Mouse (Mus musculus): ENCODE measurements around the gene Nkx2-1.
"Not testable (repeated sequence)": the region's sequence is repeated elsewhere in the genome, so short reads cannot be mapped to it uniquely, and the experiment has no call there.

Nkx2-1 gene

DNA sequence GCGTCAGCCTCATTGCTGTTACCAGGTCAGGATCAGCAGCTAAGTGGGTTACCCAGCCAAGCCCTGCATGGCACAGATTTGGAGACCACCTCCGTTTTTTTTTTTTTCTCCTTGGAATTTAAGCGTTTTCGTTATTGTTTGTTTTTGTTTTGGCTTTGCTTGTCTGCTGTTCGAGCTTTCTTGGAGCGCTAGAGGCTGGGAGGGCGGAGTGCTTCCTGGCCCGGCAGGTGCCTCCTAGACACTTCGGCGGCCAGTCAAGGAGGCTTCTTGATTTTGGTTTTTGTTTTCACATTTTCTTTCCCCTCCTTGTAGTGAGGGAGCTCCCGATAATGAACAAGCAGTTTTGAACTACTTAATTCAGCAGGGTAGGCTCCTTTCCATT lies at the start of gene Nkx2-1:
Gene Nkx2-1 (minus strand): TSS at position 25 of the 382 bp plus-strand sequence.
- no peak for ATAC-seq (ENCODE audit: insufficient number of reproducible peaks, low FRiP score, low TSS enrichment)

GRCm38 (mm10) chr12:56541068-56541467 lies 4.4 kb upstream of the Nkx2-1 start:
- peak; percentile 52; the same call in 1 of the 2 replicates for ATAC-seq (ENCODE audit: insufficient number of reproducible peaks, low FRiP score, low TSS enrichment)

- ATAC-seq (ENCODE audit: insufficient number of reproducible peaks, low FRiP score, low TSS enrichment), result no peak
Observed at GRCm38 (mm10) chr12:56540591-56540990, 3.9 kb upstream of the Nkx2-1 start.

- ATAC-seq (ENCODE audit: insufficient number of reproducible peaks, low FRiP score, low TSS enrichment), result no peak
Observed at GRCm38 (mm10) chr12:56538601-56539000, 1.9 kb upstream of the Nkx2-1 start.

DNA sequence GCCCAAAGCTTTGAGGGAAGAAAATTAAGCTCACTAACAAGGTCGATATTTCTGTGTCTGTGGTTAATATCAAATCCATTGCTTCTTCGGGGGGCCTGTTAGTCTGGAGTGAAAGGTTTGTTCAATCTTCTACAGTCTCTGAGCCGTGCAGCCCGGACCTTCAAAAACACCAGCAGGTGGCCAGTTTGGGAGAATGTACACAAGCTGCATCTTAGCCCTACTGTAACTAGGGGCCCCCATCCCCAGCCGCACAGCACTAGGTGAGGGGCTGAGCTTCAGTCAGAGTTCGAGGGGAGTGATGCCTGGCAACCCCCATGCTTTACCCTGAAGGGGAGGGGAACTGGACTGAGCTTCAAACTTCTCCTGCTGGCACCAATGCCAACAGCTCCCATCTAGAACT lies 1.2 kb upstream of the Nkx2-1 start:
- ATAC-seq (ENCODE audit: insufficient number of reproducible peaks, low FRiP score, low TSS enrichment), result no peak

GRCm38 (mm10) chr12:56537342-56537741 lies 634 bp upstream of the Nkx2-1 start:
- no peak for ATAC-seq (ENCODE audit: insufficient number of reproducible peaks, low FRiP score, low TSS enrichment)

DNA sequence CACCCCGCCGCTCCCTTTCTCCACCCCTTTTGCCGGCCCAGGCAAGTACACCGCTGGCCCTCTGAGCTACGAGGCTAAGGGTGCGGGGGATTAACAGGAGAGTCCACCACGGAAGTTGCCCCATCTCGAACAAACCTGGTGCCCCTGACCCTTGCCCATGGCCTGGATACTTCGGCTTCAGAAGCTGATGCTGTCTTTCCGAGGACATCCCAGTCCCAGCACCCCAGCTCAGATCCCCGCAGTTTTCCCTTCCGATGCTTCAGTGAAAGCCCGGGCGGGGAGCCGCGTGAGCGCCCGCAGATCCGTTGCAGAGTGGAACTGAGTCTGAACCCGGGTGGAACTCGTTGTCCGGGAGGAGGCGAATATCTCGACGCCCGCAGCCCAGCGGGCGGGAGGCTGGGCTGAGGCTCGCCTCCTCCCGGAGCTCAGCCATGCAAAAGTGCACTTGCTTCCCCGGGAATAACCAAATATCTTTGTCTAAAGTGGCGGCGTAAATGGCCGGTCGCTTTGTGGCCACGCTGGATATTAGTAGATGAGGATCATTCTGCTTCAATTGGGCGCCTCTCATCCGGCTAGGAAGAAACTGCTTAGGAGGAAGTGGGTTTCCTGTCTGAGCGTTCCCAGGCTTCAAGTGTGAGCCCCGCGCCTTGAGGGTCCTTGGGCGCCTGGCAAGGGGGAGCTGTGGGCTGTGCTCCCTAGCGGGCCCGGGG lies 379 bp downstream of the Nkx2-1 start:
- ATAC-seq (ENCODE audit: insufficient number of reproducible peaks, low FRiP score, low TSS enrichment), result no peak

DNA sequence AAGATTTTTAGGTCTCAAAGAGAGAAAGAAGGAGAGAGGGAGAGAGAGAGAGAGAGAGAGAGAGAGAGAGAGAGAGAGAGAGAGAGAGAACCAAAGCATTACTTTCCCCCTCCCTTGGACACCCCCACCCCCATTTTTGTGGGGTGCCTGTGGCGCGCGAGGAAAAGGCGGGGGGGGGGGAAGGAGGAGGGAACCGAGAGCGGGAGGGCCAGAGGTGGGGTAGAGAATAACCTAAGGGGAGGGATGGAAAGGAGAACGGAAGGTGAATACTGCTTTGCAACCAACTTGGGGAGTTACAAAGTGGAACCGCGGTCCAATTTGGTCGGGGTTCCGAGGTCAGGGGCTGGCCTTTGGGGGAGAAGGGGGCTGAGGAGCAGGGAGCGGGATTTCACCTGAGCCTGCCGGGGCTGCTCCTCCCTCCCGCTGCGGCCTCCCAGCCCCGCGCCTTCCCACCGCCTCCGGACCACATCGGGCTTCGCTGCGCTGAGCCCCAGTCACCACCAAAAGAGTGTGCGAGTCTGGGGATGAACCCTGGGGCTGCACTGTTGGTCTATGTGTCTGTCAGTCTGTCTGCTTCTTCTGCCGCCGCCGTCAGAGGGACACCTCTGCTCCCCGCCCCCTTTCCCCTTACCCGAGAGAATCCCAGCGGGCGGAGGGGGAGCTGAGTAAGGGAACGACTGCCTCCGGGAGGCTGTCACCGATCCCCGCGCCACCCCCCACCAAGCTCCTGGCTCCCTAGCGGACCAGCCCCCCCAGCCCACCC lies 1.1 kb downstream of the Nkx2-1 start:
- no peak for ATAC-seq (ENCODE audit: insufficient number of reproducible peaks, low FRiP score, low TSS enrichment)

GRCm38 (mm10) chr12:56534651-56535326 lies 1.9 kb downstream of the Nkx2-1 start:
- ATAC-seq (ENCODE audit: insufficient number of reproducible peaks, low FRiP score, low TSS enrichment), result no peak; the same call in 1 of the 2 replicates

DNA sequence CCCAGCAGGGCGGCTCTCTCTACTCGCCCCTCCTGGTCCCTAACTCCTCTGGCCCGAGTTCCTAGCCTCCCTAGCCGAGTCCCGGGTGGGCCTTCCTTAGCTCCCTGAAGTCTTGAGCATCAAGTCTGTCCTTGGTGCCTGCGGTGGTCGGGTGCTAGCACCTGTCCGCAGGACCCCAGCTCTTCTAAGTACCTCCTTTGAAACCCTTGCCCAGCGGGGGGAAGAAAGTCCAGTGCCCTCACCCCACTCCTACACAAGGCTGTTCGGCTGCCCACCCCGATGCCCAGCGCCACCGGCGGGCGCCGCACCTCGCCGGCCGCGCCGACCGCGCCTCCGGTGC lies 2.4 kb downstream of the Nkx2-1 start:
- ATAC-seq (ENCODE audit: insufficient number of reproducible peaks, low FRiP score, low TSS enrichment), result no peak

GRCm38 (mm10) chr12:56533501-56534310 lies 3.0 kb downstream of the Nkx2-1 start:
- no peak for ATAC-seq (ENCODE audit: insufficient number of reproducible peaks, low FRiP score, low TSS enrichment)

- no peak for ATAC-seq (ENCODE audit: insufficient number of reproducible peaks, low FRiP score, low TSS enrichment)
Observed at GRCm38 (mm10) chr12:56532986-56533495, 3.7 kb downstream of the Nkx2-1 start.

DNA sequence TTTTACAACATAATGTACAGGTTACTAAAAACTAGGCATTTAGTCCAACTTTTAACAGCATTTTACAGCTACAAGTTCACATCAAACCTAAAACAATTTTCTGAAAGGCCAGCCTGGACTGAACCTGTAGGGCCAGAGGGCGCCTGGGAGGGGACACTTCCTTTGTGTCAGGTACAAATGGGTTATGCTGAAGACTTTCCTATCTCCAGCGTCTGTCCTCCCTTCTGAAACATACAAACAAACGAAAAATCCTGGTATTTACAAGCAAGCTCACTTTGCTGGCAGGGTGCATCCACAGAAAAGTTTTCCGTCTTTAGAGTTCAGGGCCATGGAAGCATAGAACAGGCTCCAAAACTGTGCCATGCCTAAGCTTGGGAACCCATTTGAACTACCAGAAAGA lies 4.6 kb downstream of the Nkx2-1 start:
- ATAC-seq (ENCODE audit: insufficient number of reproducible peaks, low FRiP score, low TSS enrichment), result no peak

- no peak for ATAC-seq (ENCODE audit: insufficient number of reproducible peaks, low FRiP score, low TSS enrichment)
Observed at GRCm38 (mm10) chr12:56531051-56531620, 5.6 kb downstream of the Nkx2-1 start.

DNA sequence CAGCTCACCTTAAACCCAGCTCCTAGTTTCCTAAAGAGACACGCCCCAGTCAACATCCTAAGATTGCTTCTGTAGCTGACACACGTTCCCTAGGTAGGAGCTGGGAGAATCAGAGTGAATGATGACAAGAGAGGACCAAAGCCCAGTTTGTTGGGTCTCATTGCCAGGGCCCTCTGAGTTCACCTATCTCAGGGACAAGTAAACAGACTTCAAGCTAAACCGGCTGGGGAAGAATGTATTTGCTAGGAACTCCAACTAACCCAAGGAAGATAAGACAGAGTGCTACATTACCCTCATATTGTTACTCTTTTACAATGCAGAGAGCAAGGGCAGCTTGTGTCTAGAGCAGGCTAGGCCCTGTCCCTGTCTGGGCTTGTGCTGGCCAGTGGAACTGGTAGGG lies 6.8 kb downstream of the Nkx2-1 start:
- no peak for ATAC-seq (ENCODE audit: insufficient number of reproducible peaks, low FRiP score, low TSS enrichment)

- ATAC-seq (ENCODE audit: insufficient number of reproducible peaks, low FRiP score, low TSS enrichment), result no peak
Observed at GRCm38 (mm10) chr12:56528881-56529681, 7.6 kb downstream of the Nkx2-1 start.

GRCm38 (mm10) chr12:56528034-56528570 lies 8.6 kb downstream of the Nkx2-1 start:
- ATAC-seq (ENCODE audit: insufficient number of reproducible peaks, low FRiP score, low TSS enrichment), result no peak

DNA sequence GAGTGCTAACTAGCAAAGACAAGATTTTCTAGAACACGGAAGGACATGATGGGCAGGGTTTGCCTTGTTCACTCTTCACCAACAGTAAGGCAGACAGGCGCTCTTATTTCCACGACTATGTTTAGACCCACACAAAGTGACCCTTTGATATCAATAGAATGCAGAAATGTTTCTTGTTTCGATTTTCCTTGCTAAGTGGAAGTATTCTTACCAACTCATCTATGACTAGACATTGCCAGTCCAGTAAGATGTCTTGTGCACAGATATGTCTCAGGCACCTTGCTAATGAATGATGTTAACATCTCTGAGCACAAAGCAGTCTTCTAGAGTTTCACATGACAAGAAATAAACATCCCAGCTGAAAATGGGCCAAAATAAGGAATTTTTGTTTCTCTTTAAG lies 9.6 kb downstream of the Nkx2-1 start:
- ATAC-seq (ENCODE audit: insufficient number of reproducible peaks, low FRiP score, low TSS enrichment), result no peak

GRCm38 (mm10) chr12:56525219-56525797 lies 11.4 kb downstream of the Nkx2-1 start:
- not testable (repeated sequence) for ATAC-seq (ENCODE audit: insufficient number of reproducible peaks, low FRiP score, low TSS enrichment)
